Mouse (Mus musculus) heart, postnatal 4 days (tissue): Measurements from ENCODE around the gene Syne1. TPM values are rescaled to one million over a fixed set of nuclear protein-coding genes. Genes with fewer than 3 reads are reported as not detected.
A peak's percentile ranks its signal among the peaks of the same experiment; 100 is the strongest.

Experiments
- DNase-seq: peaks from one replicate; pipeline ENCODE4 v3.0.0; 2021
- total RNA-seq, 2 experiments: library from RNA; stranded (reverse); gene quantifications; 2 replicates each; pipeline ENCODE4 v1.2.3; 2021

Gene Syne1
- total RNA-seq, 2 experiments from 2014 or later: 84.4 to 84.6 TPM

GRCm38 (mm10) chr10:5415730-5416129, 135.6 kb downstream of the Syne1 start:
- no peak for DNase-seq

- no peak for DNase-seq
Observed at GRCm38 (mm10) chr10:5384131-5384776, 167.0 kb downstream of the Syne1 start.

- no peak for DNase-seq
Observed at GRCm38 (mm10) chr10:5381536-5381935, 169.7 kb downstream of the Syne1 start.

- DNase-seq: no peak
Observed at GRCm38 (mm10) chr10:5378969-5379368, 172.3 kb downstream of the Syne1 start.

- DNase-seq: no peak
Observed at GRCm38 (mm10) chr10:5369599-5369998, 181.7 kb downstream of the Syne1 start.

GRCm38 (mm10) chr10:5368266-5368665, 183.0 kb downstream of the Syne1 start:
- no peak for DNase-seq

- no peak for DNase-seq
Observed at GRCm38 (mm10) chr10:5367465-5368011, 183.7 kb downstream of the Syne1 start.

- DNase-seq: no peak
Observed at GRCm38 (mm10) chr10:5360560-5360959, 190.7 kb downstream of the Syne1 start.

- DNase-seq: no peak
Observed at GRCm38 (mm10) chr10:5356614-5357013, 194.7 kb downstream of the Syne1 start.

GRCm38 (mm10) chr10:5353390-5353789, 197.9 kb downstream of the Syne1 start:
- DNase-seq: no peak

GRCm38 (mm10) chr10:5346911-5347310, 204.4 kb downstream of the Syne1 start:
- no peak for DNase-seq

GRCm38 (mm10) chr10:5343211-5343610, 208.1 kb downstream of the Syne1 start:
- no peak for DNase-seq

- no peak for DNase-seq
Observed at GRCm38 (mm10) chr10:5336394-5336793, 214.9 kb downstream of the Syne1 start.

- DNase-seq: no peak
Observed at GRCm38 (mm10) chr10:5332801-5333200, 218.5 kb downstream of the Syne1 start.

- no peak for DNase-seq
Observed at GRCm38 (mm10) chr10:5326716-5327115, 224.6 kb downstream of the Syne1 start.

GRCm38 (mm10) chr10:5323741-5324395, 227.4 kb downstream of the Syne1 start:
- DNase-seq: no peak

GRCm38 (mm10) chr10:5322562-5322961, 228.7 kb downstream of the Syne1 start:
- DNase-seq: no peak

GRCm38 (mm10) chr10:5317602-5318001, 233.7 kb downstream of the Syne1 start:
- DNase-seq: peak; percentile 80

GRCm38 (mm10) chr10:5312437-5312836, 238.8 kb downstream of the Syne1 start:
- DNase-seq: no peak

GRCm38 (mm10) chr10:5309961-5310713, 241.1 kb downstream of the Syne1 start:
- peak; percentile 39 for DNase-seq

GRCm38 (mm10) chr10:5309398-5309797, 241.9 kb downstream of the Syne1 start:
- no peak for DNase-seq

- DNase-seq: peak; percentile 26
Observed at GRCm38 (mm10) chr10:5305555-5305954, 245.7 kb downstream of the Syne1 start.

- peak; percentile 52 for DNase-seq
Observed at GRCm38 (mm10) chr10:5295291-5295891, 255.9 kb downstream of the Syne1 start.
